Mouse (Mus musculus): ENCODE data around the gene Klrc1. TPM values are rescaled to one million over a fixed set of nuclear protein-coding genes. Genes with fewer than 3 reads are reported as not detected.
"Not testable (repeated sequence)": the region's sequence is repeated elsewhere in the genome, so short reads cannot be mapped to it uniquely, and the experiment has no call there.

Klrc1 gene
- total RNA-seq (2021): not detected
- long read RNA-seq, experiment 1: 0 reads
- long read RNA-seq, experiment 2: 0 reads

DNA sequence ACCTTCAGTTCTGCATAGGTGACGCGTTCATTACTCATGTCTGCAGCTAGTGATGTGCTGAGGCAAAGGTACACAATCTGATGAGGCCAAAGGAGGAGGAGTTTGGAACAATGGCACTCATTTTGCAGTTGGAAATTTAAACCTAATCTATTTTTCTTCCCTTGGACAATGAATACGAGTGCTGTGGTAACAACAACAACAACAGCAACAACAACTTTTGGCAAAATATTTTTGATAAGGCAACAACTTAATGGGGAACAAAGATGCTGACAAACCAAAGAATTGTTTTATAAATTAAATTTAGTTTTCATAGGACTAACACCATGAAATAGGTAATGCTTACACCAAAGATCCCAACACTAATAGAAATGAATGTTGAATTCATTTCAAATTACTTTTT is at the start of gene Klrc1:
TSS of gene Klrc1 (minus strand) at position 101 of the 400 bp plus-strand sequence.
- no peak for DNase-seq (ENCODE audit: low spot score)

DNA sequence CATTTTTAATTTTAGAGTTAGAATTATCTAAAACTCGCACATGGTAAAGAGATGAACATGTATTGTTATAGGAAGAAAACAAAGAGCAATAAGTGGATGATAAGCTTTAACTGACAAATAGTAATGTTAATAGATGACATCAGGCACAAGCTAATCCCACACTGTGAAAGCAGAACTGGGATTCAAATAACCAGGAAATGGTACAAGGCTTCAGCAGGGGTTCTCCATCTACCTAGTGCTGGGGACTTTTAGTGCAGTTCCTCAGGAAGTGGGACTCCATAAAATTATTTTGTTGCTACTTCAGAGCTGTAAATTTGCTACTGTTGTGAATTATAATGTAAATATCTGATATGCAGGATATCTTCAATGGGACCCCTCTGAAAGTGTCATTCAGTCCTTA is 48.5 kb upstream of the Klrc1 start:
- DNase-seq (ENCODE audit: low spot score): no peak

GRCm38 (mm10) chr6:129721390-129721789 is 42.6 kb upstream of the Klrc1 start:
- DNase-seq (ENCODE audit: low spot score): no peak

GRCm38 (mm10) chr6:129720487-129720886 is 41.7 kb upstream of the Klrc1 start:
- DNase-seq (ENCODE audit: low spot score): no peak

DNA sequence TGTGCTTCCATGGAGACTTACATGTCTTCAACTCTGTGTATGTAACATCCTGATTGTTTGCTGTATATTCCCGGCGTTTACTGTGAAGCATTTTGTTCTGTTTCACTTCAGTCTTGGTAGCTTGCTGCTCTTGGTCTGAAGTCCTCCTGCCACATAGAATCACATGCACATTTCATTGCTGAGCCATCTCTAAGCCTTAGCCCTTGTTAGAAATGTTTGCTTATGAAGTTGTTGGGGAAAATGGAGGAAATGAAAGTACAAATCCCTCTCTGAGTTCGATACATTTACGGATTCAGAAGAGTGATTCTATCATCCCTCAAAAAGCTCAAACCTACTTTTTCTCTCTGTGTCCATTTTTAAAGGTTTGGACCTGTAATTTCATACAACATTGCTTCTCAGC is 38.3 kb upstream of the Klrc1 start, which contains the start of gene Klri1:
TSS of gene Klri1 (minus strand) at position 101 of the 400 bp plus-strand sequence.
- no peak for DNase-seq (ENCODE audit: low spot score)

DNA sequence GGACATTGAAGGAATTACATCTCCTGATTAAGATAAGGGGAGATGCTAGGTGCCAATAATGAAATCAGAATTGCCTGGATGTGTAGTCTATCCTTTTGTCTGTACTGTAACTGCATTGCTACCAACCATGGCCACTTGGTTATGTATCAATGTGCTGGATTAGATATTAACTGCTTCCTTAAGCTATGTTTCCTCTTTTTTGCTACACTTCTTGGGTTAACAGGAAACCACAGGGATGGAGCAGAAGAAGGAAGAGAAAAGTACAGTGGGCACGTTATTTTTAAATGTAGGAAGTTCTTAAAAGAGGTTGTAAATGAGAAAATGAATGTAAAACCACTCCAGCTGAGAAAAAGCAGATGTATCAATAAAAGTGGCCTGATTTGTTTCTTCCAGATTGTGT is 34.8 kb upstream of the Klrc1 start:
- DNase-seq (ENCODE audit: low spot score): no peak

- DNase-seq (ENCODE audit: low spot score): not testable (repeated sequence)
Observed at GRCm38 (mm10) chr6:129691436-129691835, 12.7 kb upstream of the Klrc1 start.

GRCm38 (mm10) chr6:129680379-129680778 is 1.6 kb upstream of the Klrc1 start:
- DNase-seq (ENCODE audit: low spot score): no peak

GRCm38 (mm10) chr6:129661301-129661700 is 17.5 kb downstream of the Klrc1 start:
- not testable (repeated sequence) for DNase-seq (ENCODE audit: low spot score)

DNA sequence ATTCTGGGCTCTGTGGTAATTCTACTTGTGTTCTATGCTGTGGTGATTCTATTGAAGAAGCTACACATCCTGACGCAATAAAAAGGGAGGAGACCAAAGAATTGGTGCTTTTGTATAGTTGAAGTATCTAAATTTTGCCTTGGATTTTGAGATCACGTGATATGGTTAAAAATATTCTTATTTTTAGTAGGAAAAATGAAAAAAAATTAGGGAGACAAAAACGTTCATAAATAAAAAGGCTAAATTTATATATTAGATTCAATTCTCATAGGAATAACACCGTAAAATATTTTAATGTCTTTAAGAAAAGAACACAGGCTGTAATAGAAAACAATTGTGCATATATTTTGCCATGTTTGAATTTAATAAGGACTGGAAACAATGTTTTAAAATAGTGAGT is 18.2 kb downstream of the Klrc1 start, which contains the start of gene Klrc2:
TSS of gene Klrc2 (minus strand) at position 101 of the 400 bp plus-strand sequence.
- not testable (repeated sequence) for DNase-seq (ENCODE audit: low spot score)

GRCm38 (mm10) chr6:129644054-129644453 is 34.7 kb downstream of the Klrc1 start:
- not testable (repeated sequence) for DNase-seq (ENCODE audit: low spot score)

DNA sequence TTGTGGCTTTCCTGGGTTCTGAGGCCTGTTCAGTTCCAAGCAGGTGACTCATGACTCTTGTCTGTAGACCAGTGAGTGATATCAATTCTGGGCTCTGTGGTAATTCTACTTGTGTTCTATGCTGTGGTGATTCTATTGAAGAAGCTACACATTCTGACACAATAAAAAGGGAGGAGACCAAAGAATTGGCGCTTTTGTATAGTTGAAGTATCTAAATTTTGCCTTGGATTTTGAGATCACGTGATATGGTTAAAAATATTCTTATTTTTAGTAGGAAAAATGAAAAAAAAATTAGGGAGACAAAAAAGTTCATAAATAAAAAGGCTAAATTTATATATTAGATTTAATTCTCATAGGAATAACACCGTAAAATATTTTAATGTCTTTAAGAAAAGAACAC is 35.5 kb downstream of the Klrc1 start, which contains the start of gene Klrc3:
TSS of gene Klrc3 (minus strand) at position 101 of the 400 bp plus-strand sequence.
- not testable (repeated sequence) for DNase-seq (ENCODE audit: low spot score)

DNA sequence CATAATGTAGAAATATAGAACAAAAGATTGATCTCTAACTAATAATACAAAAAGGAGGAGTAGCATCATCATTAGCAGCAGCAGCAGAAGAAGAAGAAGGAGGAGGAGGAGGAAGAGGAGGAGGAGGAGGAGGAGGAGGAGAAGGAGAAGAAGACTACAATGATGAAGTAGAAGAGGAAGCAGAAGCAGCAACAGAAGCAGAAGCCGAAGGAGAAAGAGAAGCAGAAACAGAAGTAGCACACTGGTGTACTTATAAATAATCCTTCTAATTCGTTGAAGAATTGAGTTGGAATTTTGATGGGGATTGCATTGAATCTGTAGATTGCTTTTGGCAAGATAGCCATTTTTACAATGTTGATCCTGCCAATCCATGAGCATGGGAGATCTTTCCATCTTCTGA is 47.7 kb downstream of the Klrc1 start:
- DNase-seq (ENCODE audit: low spot score): not testable (repeated sequence)

DNA sequence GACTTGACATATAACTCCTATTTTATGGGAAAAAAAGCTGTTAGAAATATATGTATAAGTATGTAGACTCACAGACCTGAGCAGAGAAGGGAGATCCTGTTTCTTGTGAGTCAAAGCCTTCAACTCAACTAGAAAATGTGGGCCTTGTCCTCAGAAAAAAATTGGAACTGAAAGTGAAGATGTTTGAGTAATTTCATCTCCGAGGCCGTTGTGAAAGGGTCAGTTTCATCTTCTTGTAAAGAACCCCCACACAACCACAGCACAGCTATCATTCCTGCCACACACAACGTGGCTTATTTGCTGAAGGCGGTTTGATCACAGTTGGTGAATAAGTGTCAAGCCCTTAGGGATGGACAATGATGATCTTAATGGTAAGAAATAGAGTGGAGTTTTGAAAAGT is 55.0 kb downstream of the Klrc1 start, which contains the start of gene Klrk1:
TSS of gene Klrk1 (minus strand) at position 130 of the 400 bp plus-strand sequence.
- no peak for DNase-seq (ENCODE audit: low spot score)

Small RNAs within 50 kb of the gene (microRNA-seq; reads per million reads assigned to microRNA genes)
- not detected for gene Mir680-1

Other genes starting within 250 kb of the Klrc1 start
- gene Clec1a, start 227.0 kb downstream of the Klrc1 start, total RNA-seq (2021): 1 to 10 TPM; 1.6 to 1.8 TPM
- gene Olr1, start 171.8 kb downstream of the Klrc1 start, total RNA-seq (2021): under 1 TPM in 1 of 2 experiments, not detected in 1; 0.31 TPM
- not detected for gene Tmem52b, start 166.4 kb downstream of the Klrc1 start, total RNA-seq (2021)
- gene Gabarapl1, start 145.8 kb downstream of the Klrc1 start, total RNA-seq (2021): 100 to 1,000 TPM in 1 of 2 experiments, 10 to 100 TPM in 1; 61.3 to 105 TPM
- gene Klre1, start 101.1 kb downstream of the Klrc1 start, total RNA-seq (2021): not detected
- not detected for gene Klrd1, start 87.2 kb downstream of the Klrc1 start, total RNA-seq (2021)
- gene Klrk1, start 55.1 kb downstream of the Klrc1 start, total RNA-seq (2021): not detected
- gene Klrc3, start 35.6 kb downstream of the Klrc1 start, total RNA-seq (2021): not detected
- not detected for gene Klrc2, start 18.3 kb downstream of the Klrc1 start, total RNA-seq (2021)
- not detected for gene Klri1, start 38.2 kb upstream of the Klrc1 start, total RNA-seq (2021)
- gene Klri2, start 61.5 kb upstream of the Klrc1 start, total RNA-seq (2021): not detected
- not detected for gene Gm156, start 105.3 kb upstream of the Klrc1 start, total RNA-seq (2021)
- gene Gm17631, start 183.7 kb upstream of the Klrc1 start, total RNA-seq (2021): not detected
- not detected for gene Klra17, start 197.7 kb upstream of the Klrc1 start, total RNA-seq (2021)
- not detected for gene Klra5, start 238.7 kb upstream of the Klrc1 start, total RNA-seq (2021)